Mouse (Mus musculus): ENCODE data around the gene Arl4c. TPM values are rescaled to one million over a fixed set of nuclear protein-coding genes. Genes with fewer than 3 reads are reported as not detected.
A peak's percentile ranks its signal among the peaks of the same experiment; 100 is the strongest.
"Not testable (repeated sequence)": the region's sequence is repeated elsewhere in the genome, so short reads cannot be mapped to it uniquely, and the experiment has no call there.

The Arl4c gene
- total RNA-seq, 4 experiments from 2014 or later: 17.6 to 19.9 (median 18.2) TPM

DNA sequence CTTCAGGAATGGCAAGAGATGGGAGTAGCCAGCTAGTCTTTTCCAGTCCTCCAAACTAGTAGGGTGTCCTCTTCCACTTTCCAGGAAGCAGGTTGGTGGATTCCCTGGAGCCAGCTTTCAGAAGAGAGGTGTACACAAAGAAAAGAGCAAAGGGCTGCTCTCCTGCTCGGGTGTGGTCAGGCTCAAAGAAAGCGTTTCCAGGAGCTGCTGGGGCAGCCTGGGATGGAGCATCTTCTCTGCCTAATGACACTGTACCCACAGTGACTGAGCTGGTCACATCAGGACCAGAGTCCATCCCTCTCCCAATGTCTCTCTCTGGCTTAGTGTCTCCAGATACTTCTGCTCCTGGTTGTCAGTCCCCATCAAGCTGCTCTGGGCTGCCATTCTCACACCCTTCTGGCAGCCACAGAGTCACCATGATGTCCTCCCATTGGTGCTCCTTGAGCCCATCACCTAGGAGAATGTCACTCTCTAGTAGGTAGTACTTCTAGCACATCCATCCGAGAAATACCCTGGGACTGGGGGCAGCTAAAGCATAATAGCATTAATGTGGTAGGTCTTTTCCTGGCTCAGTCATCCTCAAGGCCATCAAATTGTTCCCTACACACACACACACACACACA is 46.4 kb downstream of the Arl4c start:
- DNase-seq: no peak

DNA sequence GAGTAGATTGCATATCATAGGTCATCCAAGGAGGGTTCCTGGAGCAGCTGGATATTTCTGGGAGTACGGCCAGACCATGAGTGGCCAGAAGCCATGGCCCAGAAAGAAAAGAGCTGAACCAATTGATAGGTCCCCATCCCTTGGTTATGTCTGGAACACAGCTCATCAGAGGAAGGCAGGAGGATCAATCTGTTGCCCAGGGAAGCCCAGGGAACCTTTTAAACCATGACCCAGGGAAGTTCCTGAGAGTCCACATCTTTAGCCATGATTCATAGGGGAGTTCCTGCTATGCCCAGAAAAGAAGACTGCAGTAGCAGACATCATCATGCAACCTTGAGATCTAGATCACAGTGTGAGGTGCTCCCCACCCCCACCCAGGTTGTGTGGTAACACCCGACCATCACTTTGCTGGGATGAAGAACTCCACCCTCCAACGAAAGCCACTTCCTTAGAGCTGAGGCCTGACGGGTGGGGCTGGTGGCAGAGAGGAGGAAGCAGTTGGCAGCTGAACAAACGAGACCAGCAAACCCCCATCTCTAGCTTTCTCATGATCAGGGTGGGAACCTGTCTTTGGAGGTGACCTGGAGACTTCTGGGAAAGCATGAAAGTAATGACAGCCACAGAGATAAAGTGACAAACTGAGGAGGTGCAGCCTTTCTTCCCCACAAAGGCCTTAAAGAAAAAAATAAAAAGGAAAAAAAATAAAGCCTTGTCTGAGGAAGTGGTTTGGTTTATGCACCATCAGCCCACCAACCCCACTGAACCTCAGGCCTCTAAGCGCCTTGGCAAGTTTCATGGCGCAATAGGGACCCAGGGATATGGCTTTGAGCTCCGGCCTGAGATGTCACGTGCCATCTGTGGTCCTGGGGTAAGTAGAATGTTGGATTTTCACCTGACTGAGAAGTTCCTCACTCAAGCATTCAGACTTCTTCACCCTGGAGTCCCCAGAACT is 47.2 kb downstream of the Arl4c start:
- DNase-seq: no peak

DNA sequence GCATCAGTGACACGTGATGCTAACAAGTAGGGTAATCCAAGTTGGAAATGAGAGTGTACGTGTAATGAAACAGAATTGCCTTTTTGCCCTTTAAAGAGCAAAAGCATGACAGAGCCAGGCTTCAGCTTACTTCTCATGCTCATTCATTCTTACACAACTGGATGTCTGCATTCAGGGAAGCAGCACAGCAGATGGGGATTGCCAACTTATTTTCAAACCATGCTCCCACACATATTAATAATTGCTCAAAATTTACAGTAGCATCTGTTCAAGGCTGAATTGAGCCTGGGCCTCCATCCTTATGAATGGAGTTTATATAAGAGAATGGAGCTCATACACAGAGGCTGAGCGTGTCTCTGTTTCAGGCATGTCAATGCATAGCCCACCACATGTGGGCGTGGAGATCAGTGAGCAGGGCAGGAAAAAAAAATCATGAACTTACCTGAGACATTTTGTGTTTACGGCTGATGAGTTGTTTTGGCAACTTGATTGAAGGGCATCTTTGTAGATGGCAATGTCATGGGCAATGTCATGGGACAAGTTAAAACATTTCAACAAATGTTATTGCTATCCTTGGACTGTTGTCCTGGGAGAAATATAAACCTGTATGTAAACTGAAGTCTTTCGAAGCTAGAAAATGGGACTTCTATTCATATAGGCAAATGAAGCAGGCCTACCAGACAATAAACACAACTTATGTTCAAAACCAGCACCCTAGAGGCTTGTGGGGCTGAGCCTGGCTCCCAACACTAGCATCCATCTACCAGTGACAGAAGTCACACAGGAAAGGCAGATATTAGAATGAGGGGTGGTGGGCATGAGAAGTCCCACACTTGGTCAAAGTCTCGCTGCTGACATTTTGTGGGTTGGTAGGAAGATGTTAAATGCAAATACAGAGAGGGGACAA is 48.2 kb downstream of the Arl4c start:
- DNase-seq: no peak

DNA sequence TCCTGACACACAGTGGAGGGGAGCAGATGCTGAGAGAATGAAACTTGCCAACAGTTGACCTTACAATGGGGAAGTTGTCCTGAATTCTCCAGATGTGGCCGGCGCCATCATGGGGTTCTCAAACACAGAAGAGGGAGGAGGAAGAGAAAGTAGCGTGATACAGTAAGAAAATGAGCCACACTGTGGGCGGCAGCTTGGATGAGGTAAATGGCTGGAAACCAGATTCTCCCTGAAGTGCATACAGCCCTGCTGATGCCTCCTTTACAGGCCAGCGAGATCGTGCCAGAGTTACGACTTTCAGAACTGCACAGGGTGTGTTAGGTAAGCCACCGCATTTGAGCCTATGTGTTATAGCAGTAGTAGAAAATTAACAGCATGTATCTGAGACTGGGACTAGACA is 49.3 kb downstream of the Arl4c start:
- no peak for DNase-seq

DNA sequence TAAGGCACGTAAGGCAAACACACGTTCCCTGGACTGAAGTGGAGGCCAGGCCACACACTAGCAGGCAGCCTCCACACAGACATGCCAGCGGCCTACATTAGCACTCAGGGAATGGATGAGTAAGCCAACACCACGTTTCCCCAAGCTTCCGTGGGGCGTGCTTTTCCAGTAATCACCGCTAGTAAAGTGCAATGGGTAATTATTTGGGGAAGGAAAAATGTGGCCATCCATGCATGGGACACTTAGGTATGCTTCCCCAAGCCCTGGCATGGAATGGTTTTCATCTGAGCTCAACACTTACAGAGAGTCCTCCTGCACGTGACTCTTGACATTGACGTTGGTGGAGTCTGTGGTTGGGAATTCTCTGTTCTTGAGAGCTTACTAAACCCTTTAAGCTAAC is 50.4 kb downstream of the Arl4c start:
- DNase-seq: no peak

DNA sequence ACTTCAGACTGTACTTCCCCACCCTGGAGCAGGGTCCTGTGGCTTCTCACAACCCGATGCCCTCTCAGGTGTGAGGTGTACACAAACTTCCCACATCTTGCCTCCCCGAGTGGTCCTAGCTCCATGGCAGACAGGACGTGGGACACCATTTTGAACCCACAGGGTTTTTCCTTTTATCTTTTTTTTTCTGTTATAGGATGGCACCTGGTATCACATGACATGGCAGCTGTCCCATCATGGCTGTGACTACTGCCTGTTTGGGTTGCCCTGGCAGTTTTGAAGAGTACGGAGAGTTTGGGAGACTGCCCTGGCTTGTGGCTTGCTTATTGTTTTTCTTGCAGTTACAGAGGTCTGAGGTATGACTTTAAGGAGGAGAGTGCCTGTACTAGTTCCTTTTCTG is 53.3 kb downstream of the Arl4c start:
- no peak for DNase-seq

DNA sequence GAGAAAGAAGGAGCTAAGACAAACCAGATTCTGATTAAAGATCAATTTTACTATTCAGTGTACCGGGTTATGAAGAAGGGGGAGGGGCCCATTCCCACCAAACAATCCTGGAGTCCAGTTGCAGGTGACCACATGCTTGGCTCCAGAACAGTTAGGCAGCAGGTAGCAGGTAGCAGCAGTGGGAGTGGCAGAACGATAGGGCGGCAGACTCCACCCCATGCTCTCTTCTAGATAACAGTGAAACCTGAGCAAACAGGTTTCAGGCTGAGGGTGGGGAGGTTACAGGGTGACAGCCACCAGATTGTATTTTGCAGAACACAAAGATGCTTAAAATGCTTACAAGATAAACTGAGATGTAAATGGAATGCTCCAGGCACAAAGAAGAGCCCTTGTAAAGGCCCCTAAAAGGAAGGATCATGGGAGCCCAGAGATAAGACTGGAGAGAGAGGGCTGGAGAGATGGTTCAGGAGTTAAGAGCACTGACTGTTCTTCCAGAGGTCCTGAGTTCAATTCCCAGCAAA is 56.4 kb downstream of the Arl4c start:
- no peak for DNase-seq

DNA sequence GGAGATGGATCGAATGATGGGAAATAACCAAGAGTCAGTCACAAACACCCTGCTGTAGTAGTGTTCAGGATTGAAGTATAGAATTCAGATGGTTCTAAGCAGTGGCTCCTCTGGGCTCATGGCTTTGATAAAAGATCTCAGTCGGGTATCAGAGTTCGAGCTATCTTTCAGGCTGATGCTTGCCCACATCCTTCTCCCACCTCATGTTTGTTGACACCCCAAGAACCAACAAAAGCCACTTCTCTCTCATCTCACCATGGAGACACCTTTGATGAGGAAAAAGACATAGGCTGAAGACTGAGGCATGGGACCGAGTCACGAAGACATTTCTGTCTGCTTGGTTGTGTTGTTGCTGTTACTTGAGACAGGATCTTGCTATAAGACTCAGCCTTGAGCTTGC is 57.6 kb downstream of the Arl4c start:
- DNase-seq: no peak

DNA sequence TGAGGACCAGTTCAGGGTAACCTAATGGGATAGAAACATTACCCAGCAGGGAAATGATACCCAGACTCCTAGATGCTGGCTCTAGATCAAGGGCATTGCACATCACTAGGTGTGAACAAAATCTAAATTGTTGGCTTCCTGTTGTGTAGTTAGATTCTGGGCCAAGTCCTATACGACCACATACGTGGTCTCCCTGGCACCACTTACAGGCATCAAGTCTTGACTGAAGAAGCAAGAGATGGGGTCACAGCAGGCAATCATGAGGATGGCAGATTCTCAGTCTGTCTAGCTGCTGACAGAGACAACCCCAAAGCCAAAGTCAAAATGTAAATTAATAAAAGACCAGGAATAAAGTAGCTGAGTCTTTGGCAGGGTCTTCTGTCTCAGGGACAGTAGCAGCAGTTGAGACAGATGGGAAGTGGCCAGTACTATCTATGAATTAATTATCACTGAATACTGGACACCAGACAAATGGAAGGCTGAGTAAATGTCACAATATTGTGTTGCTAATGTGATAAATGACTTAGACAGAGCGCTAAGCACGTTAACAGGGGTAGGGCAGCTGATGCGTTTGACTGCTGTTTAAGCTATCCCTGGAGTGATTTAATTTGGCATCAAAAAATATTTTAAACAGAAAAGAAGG is 58.7 kb downstream of the Arl4c start:
- DNase-seq: no peak

DNA sequence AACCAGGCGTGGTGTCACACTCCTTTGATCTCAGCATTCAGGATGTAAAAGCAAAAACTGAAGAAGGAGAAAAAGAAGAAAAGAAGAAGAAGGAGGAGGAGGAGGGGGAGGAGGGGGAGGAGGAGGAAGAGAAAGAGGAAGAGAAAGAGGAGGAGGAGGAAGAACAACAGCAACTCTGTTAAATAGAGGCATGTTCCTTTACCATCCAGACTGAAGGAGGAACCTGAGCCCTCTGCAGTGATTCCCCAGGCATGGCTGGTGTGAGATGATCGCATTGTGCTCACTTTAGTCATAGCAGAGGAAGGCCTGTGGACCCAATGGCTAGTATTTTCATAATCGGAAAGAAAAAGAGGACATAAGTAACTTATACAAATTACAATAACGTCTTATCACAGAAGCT is 59.3 kb downstream of the Arl4c start:
- no peak for DNase-seq

DNA sequence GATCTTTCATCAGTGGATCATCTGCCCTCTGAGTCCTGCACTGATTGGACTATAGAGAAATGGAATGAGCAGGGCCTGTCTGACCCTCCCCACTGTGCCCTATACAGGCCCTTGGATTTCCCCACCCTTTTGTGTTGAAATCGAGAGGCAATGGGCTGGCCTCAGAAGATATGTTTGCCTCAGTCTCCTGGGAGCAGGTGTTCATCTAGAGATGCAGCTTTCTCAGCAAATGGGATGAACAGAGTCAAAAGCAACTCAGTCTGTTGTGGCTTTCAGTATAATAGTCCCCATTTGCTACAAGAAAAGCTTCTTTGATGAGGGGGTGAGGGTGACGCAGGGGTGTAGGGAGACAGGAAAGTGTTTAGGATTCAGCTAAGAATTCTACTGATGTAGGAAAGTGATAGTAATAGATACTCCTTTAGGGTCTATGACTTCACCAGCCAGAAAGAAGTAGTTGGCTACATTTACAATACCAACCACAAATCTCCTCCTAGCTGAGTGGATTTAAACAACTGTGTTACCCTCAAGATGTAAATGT is 60.3 kb downstream of the Arl4c start:
- no peak for DNase-seq

DNA sequence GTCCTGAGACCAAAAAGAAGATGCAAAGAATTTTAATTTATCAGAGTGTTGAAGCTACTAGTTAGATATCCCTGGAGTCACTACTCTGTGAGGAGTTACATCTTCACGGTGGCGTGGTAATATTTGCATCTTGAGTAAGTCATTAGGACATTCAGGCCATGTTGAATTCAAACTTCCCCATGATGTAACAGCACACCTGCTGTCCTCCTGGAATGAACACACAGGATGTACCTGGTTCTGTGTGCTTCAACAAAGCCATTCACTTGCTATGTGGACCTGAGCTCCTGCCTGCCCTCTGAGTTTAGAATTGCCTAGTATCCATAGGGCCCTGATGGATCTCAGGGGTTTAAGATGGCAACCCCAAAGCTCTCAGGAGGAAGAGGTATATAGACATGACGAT is 60.8 kb downstream of the Arl4c start:
- no peak for DNase-seq

DNA sequence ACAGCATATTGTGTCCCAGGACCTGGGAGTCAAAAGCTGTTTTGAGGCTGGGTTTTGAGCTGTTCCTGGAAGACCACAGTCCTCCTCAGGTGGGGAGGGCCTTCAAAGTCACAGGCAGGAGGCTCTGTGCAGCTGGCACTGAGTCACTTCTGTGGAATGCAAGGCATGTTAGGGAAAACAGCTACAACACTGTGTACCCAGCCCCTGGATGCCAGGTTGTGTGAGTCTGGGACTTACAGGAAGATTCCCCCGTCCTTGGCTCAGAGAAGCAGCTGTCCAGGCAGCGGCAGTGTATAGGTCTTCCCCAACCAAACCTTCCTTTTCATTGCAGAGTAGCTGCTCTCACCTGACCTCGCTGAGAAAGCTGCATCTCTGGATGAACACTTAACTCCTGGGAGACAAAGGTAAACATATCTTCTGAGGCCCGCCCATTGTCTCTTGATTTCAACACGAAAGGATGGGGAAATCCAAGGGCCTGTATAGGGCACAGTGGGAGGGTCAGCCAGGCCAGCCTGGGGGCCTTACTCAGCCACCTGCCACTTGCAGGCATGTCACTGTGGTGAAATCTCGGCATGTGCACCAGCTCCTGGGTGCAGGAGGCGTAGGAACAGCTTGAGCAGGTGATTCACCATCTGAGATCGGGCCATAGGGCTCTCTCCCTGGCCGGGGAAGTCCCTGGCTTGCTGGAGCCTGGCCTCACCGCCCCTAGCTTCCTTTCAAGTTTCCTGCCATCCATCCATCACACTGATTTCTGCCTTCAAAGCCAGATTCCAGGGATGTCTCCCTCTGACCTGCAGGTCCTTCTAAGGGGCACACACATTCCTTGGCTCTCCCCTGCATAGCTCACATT is 62.4 kb downstream of the Arl4c start:
- DNase-seq: peak; percentile 28

DNA sequence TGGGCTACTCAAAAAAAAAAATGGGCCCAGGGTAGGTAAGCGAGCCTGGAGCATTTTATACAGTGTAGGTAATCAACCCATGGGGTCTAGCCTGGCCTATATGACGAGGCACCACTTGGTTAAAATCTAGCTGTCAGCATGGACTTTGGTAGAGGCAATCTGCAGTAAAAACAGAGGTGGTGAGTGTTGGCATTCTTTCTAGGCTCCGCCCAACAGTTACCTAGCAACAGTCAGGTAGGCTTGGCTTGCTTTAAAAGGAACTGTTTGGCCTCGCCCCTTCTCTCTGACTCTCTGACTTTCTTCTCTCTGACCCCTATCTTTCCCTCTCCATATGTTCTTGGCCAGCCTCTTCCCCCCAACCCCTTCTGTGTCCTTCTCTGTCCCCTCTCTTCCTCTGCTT is 63.4 kb downstream of the Arl4c start:
- no peak for DNase-seq

DNA sequence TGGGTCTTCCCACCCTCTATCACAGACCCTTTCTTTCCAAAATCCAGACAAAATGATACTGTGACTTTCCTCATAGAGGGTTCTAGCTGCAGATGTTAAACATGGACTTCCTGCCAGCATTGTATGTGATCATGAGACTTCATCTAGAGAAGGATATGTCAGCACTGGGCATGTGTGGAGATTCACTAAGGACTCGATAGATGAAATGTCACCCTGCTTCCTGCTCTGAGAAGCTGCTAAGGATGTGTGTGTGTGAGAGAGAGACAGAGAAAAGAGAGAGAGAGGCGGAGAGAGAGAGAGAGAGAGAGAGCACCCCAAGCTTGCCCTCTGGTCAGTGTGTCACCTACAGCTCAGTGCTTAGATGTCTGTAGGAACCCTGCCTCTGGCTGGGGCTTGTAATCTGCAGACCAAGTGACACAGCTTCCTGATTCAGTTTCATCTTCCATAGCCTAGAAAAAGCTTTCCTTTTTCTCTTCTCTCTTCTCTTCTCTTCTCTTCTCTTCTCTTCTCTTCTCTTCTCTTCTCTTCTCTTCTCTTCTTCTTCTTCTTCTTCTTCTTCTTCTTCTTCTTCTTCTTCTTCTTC is 65.4 kb downstream of the Arl4c start:
- not testable (repeated sequence) for DNase-seq

DNA sequence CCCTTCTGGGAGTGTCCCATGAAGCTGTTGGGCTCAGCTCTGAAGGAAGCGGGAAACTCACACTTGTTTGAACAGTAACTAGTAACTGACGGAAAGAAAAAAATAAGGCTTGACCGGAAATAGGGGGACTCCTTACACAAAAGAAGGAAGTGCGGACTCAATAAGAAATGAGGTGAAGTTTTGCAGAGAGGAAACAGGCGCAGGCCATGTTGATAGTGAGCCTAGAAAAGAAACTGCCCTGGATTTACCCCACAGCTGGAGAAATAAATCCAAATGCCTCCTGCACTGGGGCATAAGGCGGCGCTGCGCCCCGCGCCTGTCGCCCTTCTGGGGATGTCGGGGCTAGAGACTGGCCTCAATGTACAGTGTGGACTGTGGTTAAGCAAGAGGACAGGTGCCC is 66.4 kb downstream of the Arl4c start:
- DNase-seq: no peak

DNA sequence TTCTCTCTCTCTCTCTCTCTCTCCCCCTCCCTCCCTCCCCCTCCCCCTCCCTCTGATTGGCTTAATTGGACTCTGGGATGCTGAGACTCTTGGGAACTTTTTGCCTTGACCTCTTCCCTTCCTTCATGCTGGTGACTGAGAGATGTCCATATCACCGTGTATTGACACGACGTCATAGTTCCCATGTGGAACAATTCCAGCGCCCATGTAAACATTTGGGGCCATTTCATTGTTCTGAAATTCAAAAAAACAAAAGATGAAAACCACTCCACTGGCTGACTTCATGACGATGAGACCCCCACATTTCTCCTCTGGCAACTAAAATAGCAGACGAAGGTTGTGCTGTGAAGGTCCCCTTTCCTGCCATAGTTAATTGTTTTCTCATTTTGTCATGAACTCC is 69.2 kb downstream of the Arl4c start:
- no peak for DNase-seq

DNA sequence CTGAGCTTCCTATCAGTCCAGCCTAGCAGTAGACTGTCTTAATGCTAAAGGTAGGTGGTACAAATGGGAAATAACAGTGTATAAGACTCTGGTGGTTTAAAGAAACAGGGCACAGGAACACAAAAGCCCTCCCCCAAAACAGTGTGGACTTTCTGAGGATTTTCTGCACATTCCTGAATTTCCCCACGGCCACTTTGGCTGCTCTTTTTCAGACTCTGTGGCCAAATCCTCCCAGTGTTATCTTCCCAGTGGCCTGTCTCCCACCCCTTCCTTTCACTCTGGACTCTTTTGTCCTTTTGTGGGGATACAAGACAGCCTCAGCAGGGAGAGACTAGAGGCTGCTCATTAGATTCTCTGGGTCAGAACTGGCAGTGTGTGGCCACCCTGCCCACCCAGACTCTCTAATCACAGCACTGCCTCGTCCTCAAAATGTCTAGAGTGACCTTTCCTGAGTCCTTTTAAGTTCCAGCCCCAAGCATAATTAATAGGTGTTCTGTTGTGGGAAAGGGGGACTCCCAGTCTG is 72.0 kb downstream of the Arl4c start:
- no peak for DNase-seq

DNA sequence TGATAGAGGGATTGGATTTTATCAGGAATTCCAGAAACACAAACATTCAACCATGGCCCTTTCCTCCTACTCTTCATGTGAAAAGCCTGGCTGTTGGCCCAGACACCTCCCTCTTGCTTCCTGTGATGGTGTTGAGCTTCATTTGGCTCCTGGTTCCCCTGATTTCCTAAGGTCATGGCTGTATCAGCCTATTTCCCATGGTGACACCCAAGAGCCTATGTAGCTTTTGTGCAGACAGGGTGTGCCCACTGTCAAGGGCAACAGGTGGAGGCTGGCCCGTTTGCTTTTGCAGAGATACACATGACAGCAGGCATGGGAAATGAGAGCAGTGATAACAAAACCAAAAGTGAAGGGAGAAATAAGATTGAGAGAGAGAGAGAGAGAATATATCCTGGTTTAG is 76.8 kb downstream of the Arl4c start:
- no peak for DNase-seq

DNA sequence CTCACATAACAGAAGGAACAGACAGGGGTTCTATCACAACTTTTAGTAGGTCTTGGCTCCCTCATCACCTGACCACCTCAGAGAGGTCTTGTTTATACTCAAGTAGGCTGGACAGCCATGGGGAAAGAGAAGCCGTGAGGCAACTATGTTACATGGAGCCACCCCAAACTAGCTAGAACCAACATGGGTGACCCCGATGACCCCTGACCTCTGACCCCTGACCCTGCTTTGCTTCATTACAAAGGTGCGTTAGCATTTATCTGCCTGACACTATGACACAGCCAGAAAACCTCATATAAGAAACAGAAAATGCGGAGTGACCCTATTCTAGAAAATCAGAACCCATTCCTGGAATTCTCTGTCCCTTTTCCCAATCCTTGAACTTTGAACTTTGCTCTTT is 77.6 kb downstream of the Arl4c start:
- no peak for DNase-seq
